Comparison of ENCODE assay signal across 16 mouse cellular contexts in the genomic region with DNA sequence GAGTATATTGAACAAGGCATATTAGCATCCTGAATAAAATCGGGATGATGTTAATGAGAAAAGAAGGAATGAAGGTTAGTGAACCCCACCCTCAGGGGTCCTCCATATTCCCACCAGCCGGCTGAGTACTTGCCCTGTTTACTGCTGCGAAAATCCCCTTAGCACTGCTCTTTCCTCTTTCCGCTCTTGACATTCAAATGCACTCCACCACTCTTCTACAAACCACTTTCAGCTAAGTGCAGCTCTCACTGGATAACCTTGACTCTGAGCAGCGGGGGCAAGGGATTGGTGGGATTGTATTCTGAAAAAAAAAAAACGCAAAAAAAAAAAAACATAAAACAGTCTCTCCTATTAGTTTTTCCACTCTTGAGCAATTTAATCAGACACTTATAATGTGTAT.
"Had no signal": no experiment of that assay in that cellular context is flagged by ENCODE, and none has a peak within 500 bp of the region (broad histone marks: within the 10 kb centered on the region; RNA-seq: fewer than 3 reads in every experiment).

No protein-coding gene starts in this region.

- H3K4me2 ChIP-seq: limb, embryonic 12.5 days; limb, embryonic 15.5 days; liver, embryonic 11.5 days; midbrain, embryonic 11.5 days had no signal

- H3K4me3 ChIP-seq: limb, embryonic 12.5 days; limb, embryonic 15.5 days had no signal

- DNase-seq: kidney, adult 18-20 months; kidney, adult 9 months; kidney, postnatal 25 days; left cerebral cortex, postnatal 4 days; liver, postnatal 0 days; lung, postnatal 14 days; midbrain, embryonic 14.5 days; thymus, adult 18-20 months; thymus, postnatal 36 days had no signal

- ATAC-seq: intestine, embryonic 16.5 days; liver, postnatal 0 days had no signal

- H3K9ac ChIP-seq: limb, embryonic 12.5 days; limb, embryonic 15.5 days; liver, embryonic 14.5 days; liver, postnatal 0 days had no signal

- H3K27me3 ChIP-seq: limb, embryonic 12.5 days; limb, embryonic 15.5 days had no signal

- H3K36me3 ChIP-seq: limb, embryonic 12.5 days; limb, embryonic 15.5 days had no signal

- H3K9me3 ChIP-seq: limb, embryonic 12.5 days; limb, embryonic 15.5 days had no signal

- H3K27ac ChIP-seq: kidney, postnatal 0 days; limb, embryonic 12.5 days; limb, embryonic 15.5 days; liver, embryonic 14.5 days had no signal
